Mouse (Mus musculus) WW6 (cell line): Measurements from ENCODE around the gene Cfap54.

Experiments used
- DNase-seq: peaks from one replicate; pipeline ENCODE4 v3.0.0-alpha.2; 2013; ENCODE audit warnings: low read depth, low spot score

The Cfap54 gene

GRCm38 (mm10) chr10:93081133-93081779 lies at the start of gene Cfap54:
Gene Cfap54 (minus strand): TSS chr10:93081618.
- DNase-seq = peak; percentile 86

- DNase-seq = no peak
Measured at GRCm38 (mm10) chr10:93130456-93130940, 49.1 kb upstream of the Cfap54 start.

GRCm38 (mm10) chr10:93129904-93130455 lies 48.6 kb upstream of the Cfap54 start:
- no peak for DNase-seq

GRCm38 (mm10) chr10:93129345-93129744 lies 47.9 kb upstream of the Cfap54 start:
- no peak for DNase-seq

- DNase-seq = no peak
Measured at GRCm38 (mm10) chr10:93128566-93128965, 47.1 kb upstream of the Cfap54 start.

- no peak for DNase-seq
Measured at GRCm38 (mm10) chr10:93126025-93126424, 44.6 kb upstream of the Cfap54 start.

- DNase-seq = no peak
Measured at GRCm38 (mm10) chr10:93123957-93124613, 42.7 kb upstream of the Cfap54 start.

- no peak for DNase-seq
Measured at GRCm38 (mm10) chr10:93123310-93123709, 41.9 kb upstream of the Cfap54 start.

GRCm38 (mm10) chr10:93122399-93123184 lies 41.2 kb upstream of the Cfap54 start:
- no peak for DNase-seq

GRCm38 (mm10) chr10:93121262-93121860 lies 39.9 kb upstream of the Cfap54 start:
- no peak for DNase-seq

GRCm38 (mm10) chr10:93119809-93120208 lies 38.4 kb upstream of the Cfap54 start:
- DNase-seq = no peak

- DNase-seq = no peak
Measured at GRCm38 (mm10) chr10:93116636-93117035, 35.2 kb upstream of the Cfap54 start.

GRCm38 (mm10) chr10:93115743-93116142 lies 34.3 kb upstream of the Cfap54 start:
- no peak for DNase-seq

- no peak for DNase-seq
Measured at GRCm38 (mm10) chr10:93114782-93115181, 33.4 kb upstream of the Cfap54 start.

- no peak for DNase-seq
Measured at GRCm38 (mm10) chr10:93113968-93114367, 32.5 kb upstream of the Cfap54 start.

- no peak for DNase-seq
Measured at GRCm38 (mm10) chr10:93112021-93112420, 30.6 kb upstream of the Cfap54 start.

- no peak for DNase-seq
Measured at GRCm38 (mm10) chr10:93111412-93111811, 30.0 kb upstream of the Cfap54 start.

- no peak for DNase-seq
Measured at GRCm38 (mm10) chr10:93105358-93105757, 23.9 kb upstream of the Cfap54 start.

- DNase-seq = no peak
Measured at GRCm38 (mm10) chr10:93104357-93104756, 22.9 kb upstream of the Cfap54 start.

- DNase-seq = no peak
Measured at GRCm38 (mm10) chr10:93103676-93104075, 22.3 kb upstream of the Cfap54 start.

GRCm38 (mm10) chr10:93102321-93102720 lies 20.9 kb upstream of the Cfap54 start:
- DNase-seq = no peak
